Mouse (Mus musculus): ENCODE data around the gene Msi2. TPM values are rescaled to one million over a fixed set of nuclear protein-coding genes. Genes with fewer than 3 reads are reported as not detected.

The Msi2 gene
- polyA plus RNA-seq, 1 experiment from 2014 or later, result 25.6 TPM

- WGBS, result 35% methylated on average over 8 of the region's 8 CpGs
- Histone ChIP-seq H3K9me3 (ENCODE audit: control insufficient read depth, low read length) (no peaks in the 10 kb centered on the region), H3K27ac (ENCODE audit: low read depth, low read length) (peak overlapping the region; percentile 35; the same call in 1 of the 2 replicates), H3K9ac (replicated peaks; ENCODE audit: low read depth, low read length) (no peak overlapping the region), H3K4me2 (ENCODE audit: low read depth, low read length) (no peak overlapping the region), H3K4me1 (ENCODE audit: control insufficient read depth, insufficient read depth, low read length) (peaks cover 53% of the 10 kb centered on the region), H3K27me3 (ENCODE audit: control insufficient read depth, insufficient read depth, low read length) (no peaks in the 10 kb centered on the region), H3K36me3 (ENCODE audit: control insufficient read depth, insufficient read depth, low read length) (no peaks in the 10 kb centered on the region), H3K4me3 (ENCODE audit: low read depth, low read length) (no peak overlapping the region)
- ATAC-seq (ENCODE audit: low read depth), result peak; percentile 38; the same call in 1 of the 2 replicates
These were observed 255.5 kb downstream of the Msi2 start for GRCm38 (mm10) chr11:88462789-88463188.

GRCm38 (mm10) chr11:88461601-88462000, 256.7 kb downstream of the Msi2 start:
- Histone ChIP-seq H3K27ac (ENCODE audit: low read depth, low read length) (0 out of 2 replicates have a peak overlapping the region, but pooled peaks have one; percentile 1), H3K4me2 (ENCODE audit: low read depth, low read length) (no peak overlapping the region), H3K9ac (replicated peaks; ENCODE audit: low read depth, low read length) (no peak overlapping the region), H3K36me3 (ENCODE audit: control insufficient read depth, insufficient read depth, low read length) (no peaks in the 10 kb centered on the region), H3K4me3 (ENCODE audit: low read depth, low read length) (no peak overlapping the region), H3K4me1 (ENCODE audit: control insufficient read depth, insufficient read depth, low read length) (peaks cover 49% of the 10 kb centered on the region), H3K27me3 (ENCODE audit: control insufficient read depth, insufficient read depth, low read length) (no peaks in the 10 kb centered on the region), H3K9me3 (ENCODE audit: control insufficient read depth, low read length) (no peaks in the 10 kb centered on the region)
- 87% methylated on average over 4 of the region's 4 CpGs for WGBS
- ATAC-seq (ENCODE audit: low read depth), result no peak

GRCm38 (mm10) chr11:88459946-88460736, 258.2 kb downstream of the Msi2 start:
- no peak overlapping the region for H3K4me3 ChIP-seq (ENCODE audit: low read depth, low read length)
- WGBS, result 16% methylated on average over 19 of the region's 19 CpGs
- H3K4me2 ChIP-seq (ENCODE audit: low read depth, low read length), result no peak overlapping the region
- no peak overlapping the region for H3K9ac ChIP-seq (replicated peaks; ENCODE audit: low read depth, low read length)
- no peaks in the 10 kb centered on the region for H3K27me3 ChIP-seq (ENCODE audit: control insufficient read depth, insufficient read depth, low read length)
- H3K36me3 ChIP-seq (ENCODE audit: control insufficient read depth, insufficient read depth, low read length), result no peaks in the 10 kb centered on the region
- peak; percentile 63 for ATAC-seq (ENCODE audit: low read depth)
- no peaks in the 10 kb centered on the region for H3K9me3 ChIP-seq (ENCODE audit: control insufficient read depth, low read length)
- peaks cover 55% of the 10 kb centered on the region for H3K4me1 ChIP-seq (ENCODE audit: control insufficient read depth, insufficient read depth, low read length)
- H3K27ac ChIP-seq (ENCODE audit: low read depth, low read length), result peak overlapping the region; percentile 70

- no peak for ATAC-seq (ENCODE audit: low read depth)
- H3K27ac ChIP-seq (ENCODE audit: low read depth, low read length), result no peak overlapping the region
- H3K4me1 ChIP-seq (ENCODE audit: control insufficient read depth, insufficient read depth, low read length), result peaks cover 50% of the 10 kb centered on the region
- H3K27me3 ChIP-seq (ENCODE audit: control insufficient read depth, insufficient read depth, low read length), result no peaks in the 10 kb centered on the region
- no peaks in the 10 kb centered on the region for H3K9me3 ChIP-seq (ENCODE audit: control insufficient read depth, low read length)
- no peak overlapping the region for H3K4me3 ChIP-seq (ENCODE audit: low read depth, low read length)
- WGBS, result 69% methylated on average over 10 of the region's 10 CpGs
- no peak overlapping the region for H3K4me2 ChIP-seq (ENCODE audit: low read depth, low read length)
- H3K36me3 ChIP-seq (ENCODE audit: control insufficient read depth, insufficient read depth, low read length), result no peaks in the 10 kb centered on the region
- H3K9ac ChIP-seq (replicated peaks; ENCODE audit: low read depth, low read length), result no peak overlapping the region
These were observed 261.0 kb downstream of the Msi2 start for GRCm38 (mm10) chr11:88457241-88457738.

GRCm38 (mm10) chr11:88454867-88455806, 263.2 kb downstream of the Msi2 start:
- Histone ChIP-seq H3K4me3 (ENCODE audit: low read depth, low read length) (no peak overlapping the region), H3K4me1 (ENCODE audit: control insufficient read depth, insufficient read depth, low read length) (peaks cover 35% of the 10 kb centered on the region), H3K36me3 (ENCODE audit: control insufficient read depth, insufficient read depth, low read length) (no peaks in the 10 kb centered on the region), H3K27ac (ENCODE audit: low read depth, low read length) (peak overlapping the region; percentile 76), H3K4me2 (ENCODE audit: low read depth, low read length) (no peak overlapping the region), H3K27me3 (ENCODE audit: control insufficient read depth, insufficient read depth, low read length) (no peaks in the 10 kb centered on the region), H3K9me3 (ENCODE audit: control insufficient read depth, low read length) (no peaks in the 10 kb centered on the region), H3K9ac (replicated peaks; ENCODE audit: low read depth, low read length) (no peak overlapping the region; the same call in 1 of the 2 replicates)
- WGBS, result 32% methylated on average over 19 of the region's 19 CpGs
- ATAC-seq (ENCODE audit: low read depth), result peak; percentile 67

- Histone ChIP-seq H3K9ac (replicated peaks; ENCODE audit: low read depth, low read length) (no peak overlapping the region), H3K9me3 (ENCODE audit: control insufficient read depth, low read length) (no peaks in the 10 kb centered on the region), H3K4me2 (ENCODE audit: low read depth, low read length) (no peak overlapping the region), H3K27me3 (ENCODE audit: control insufficient read depth, insufficient read depth, low read length) (no peaks in the 10 kb centered on the region), H3K36me3 (ENCODE audit: control insufficient read depth, insufficient read depth, low read length) (no peaks in the 10 kb centered on the region), H3K27ac (ENCODE audit: low read depth, low read length) (no peak overlapping the region), H3K4me3 (ENCODE audit: low read depth, low read length) (no peak overlapping the region), H3K4me1 (ENCODE audit: control insufficient read depth, insufficient read depth, low read length) (peaks cover 24% of the 10 kb centered on the region)
- ATAC-seq (ENCODE audit: low read depth), result no peak
- WGBS, result 86% methylated on average over 6 of the region's 6 CpGs
These were observed 269.1 kb downstream of the Msi2 start for GRCm38 (mm10) chr11:88449180-88449579.

GRCm38 (mm10) chr11:88448571-88448970, 269.7 kb downstream of the Msi2 start:
- Histone ChIP-seq H3K27ac (ENCODE audit: low read depth, low read length) (no peak overlapping the region), H3K9ac (replicated peaks; ENCODE audit: low read depth, low read length) (no peak overlapping the region), H3K9me3 (ENCODE audit: control insufficient read depth, low read length) (no peaks in the 10 kb centered on the region), H3K27me3 (ENCODE audit: control insufficient read depth, insufficient read depth, low read length) (no peaks in the 10 kb centered on the region), H3K4me1 (ENCODE audit: control insufficient read depth, insufficient read depth, low read length) (peaks cover 25% of the 10 kb centered on the region), H3K4me3 (ENCODE audit: low read depth, low read length) (no peak overlapping the region), H3K4me2 (ENCODE audit: low read depth, low read length) (no peak overlapping the region), H3K36me3 (ENCODE audit: control insufficient read depth, insufficient read depth, low read length) (no peaks in the 10 kb centered on the region)
- WGBS, result 89% methylated on average over 3 of the region's 3 CpGs
- no peak for ATAC-seq (ENCODE audit: low read depth)

GRCm38 (mm10) chr11:88447350-88447749, 271.0 kb downstream of the Msi2 start:
- Histone ChIP-seq H3K4me2 (ENCODE audit: low read depth, low read length) (no peak overlapping the region), H3K27ac (ENCODE audit: low read depth, low read length) (peak overlapping the region; percentile 48), H3K9ac (replicated peaks; ENCODE audit: low read depth, low read length) (no peak overlapping the region), H3K27me3 (ENCODE audit: control insufficient read depth, insufficient read depth, low read length) (no peaks in the 10 kb centered on the region), H3K4me3 (ENCODE audit: low read depth, low read length) (no peak overlapping the region), H3K9me3 (ENCODE audit: control insufficient read depth, low read length) (no peaks in the 10 kb centered on the region), H3K4me1 (ENCODE audit: control insufficient read depth, insufficient read depth, low read length) (peaks cover 34% of the 10 kb centered on the region), H3K36me3 (ENCODE audit: control insufficient read depth, insufficient read depth, low read length) (no peaks in the 10 kb centered on the region)
- WGBS, result 45% methylated on average over 11 of the region's 11 CpGs
- ATAC-seq (ENCODE audit: low read depth), result peak; percentile 26; the same call in 1 of the 2 replicates

Measured in neural tube, embryonic 14.5 days (tissue).